ENCODE assay signal across 9 mouse cellular contexts in genomic region chr15:78869775-78870174, GRCm38 (mm10). TPM values are rescaled to one million over a fixed set of nuclear protein-coding genes. Genes with fewer than 3 reads are reported as not detected.
DNase-seq lines count a peak whose midpoint lies in the region; ATAC-seq lines count a peak whose summit lies in the region.
"Had no signal": no experiment of that assay in that cellular context is flagged by ENCODE, and none has a peak within 500 bp of the region (broad histone marks: within the 10 kb centered on the region; RNA-seq: fewer than 3 reads in every experiment).

No protein-coding gene starts in this region.

- H3K36me3 ChIP-seq in forebrain, embryonic 10.5 days (replicated peaks) = no peaks in the 10 kb centered on the region
- H3K36me3 ChIP-seq in forebrain, embryonic 13.5 days (ENCODE audit: poor library complexity, severe bottlenecking) = no peaks in the 10 kb centered on the region
- H3K36me3 ChIP-seq in midbrain, embryonic 11.5 days (ENCODE audit: control insufficient read depth, insufficient read depth, low read length) = no peaks in the 10 kb centered on the region
- H3K36me3 ChIP-seq in midbrain, embryonic 16.5 days (ENCODE audit: control insufficient read depth, insufficient read depth, low read length) = no peaks in the 10 kb centered on the region

- H3K9ac ChIP-seq in forebrain, embryonic 13.5 days = no peak overlapping the region
- H3K9ac ChIP-seq in midbrain, embryonic 11.5 days (ENCODE audit: low read length) = no peak overlapping the region
- H3K9ac ChIP-seq in midbrain, embryonic 16.5 days (ENCODE audit: low read depth, low read length) = no peak overlapping the region

- DNase-seq in forebrain, embryonic 10.5 days (ENCODE audit: extremely low spot score, low spot score) = peak; percentile 36
- DNase-seq in midbrain, embryonic 11.5 days (ENCODE audit: low spot score, missing footprints) = peak; percentile 86
- DNase-seq in c-Kit-positive CD71-positive TER-119-negative erythroid progenitor cells, embryonic 14.5 days (ENCODE audit: low read depth) = peak; percentile 48
- peak; percentile 61 to 66 for DNase-seq in heart, postnatal 36 days
- DNase-seq in ovary, postnatal 14 days (ENCODE audit: low spot score) = no peak

- no peak overlapping the region for H3K4me3 ChIP-seq in forebrain, embryonic 10.5 days
- H3K4me3 ChIP-seq in forebrain, embryonic 13.5 days = no peak overlapping the region
- no peak overlapping the region for H3K4me3 ChIP-seq in midbrain, embryonic 11.5 days (ENCODE audit: low read depth, low read length)
- H3K4me3 ChIP-seq in midbrain, embryonic 16.5 days (ENCODE audit: low read depth, low read length) = no peak overlapping the region

- intact Hi-C loops in heart, postnatal 36 days (cut with DNase I) = loop anchor here (1.0 to 5.0 kb wide), 3 partner anchors 17 to 247 kb away; no protein-coding TSS in a partner anchor

- no peaks in the 10 kb centered on the region for H3K27me3 ChIP-seq in forebrain, embryonic 10.5 days (ENCODE audit: poor library complexity, severe bottlenecking)
- no peaks in the 10 kb centered on the region for H3K27me3 ChIP-seq in forebrain, embryonic 13.5 days
- no peaks in the 10 kb centered on the region for H3K27me3 ChIP-seq in midbrain, embryonic 11.5 days (ENCODE audit: control insufficient read depth, insufficient read depth, low read length)
- H3K27me3 ChIP-seq in midbrain, embryonic 16.5 days (ENCODE audit: control insufficient read depth, insufficient read depth, low read depth, low read length) = no peaks in the 10 kb centered on the region

- 0 out of 2 replicates have a peak overlapping the region, but pooled peaks have one; percentile 53 for H3K27ac ChIP-seq in forebrain, embryonic 10.5 days
- H3K27ac ChIP-seq in forebrain, embryonic 13.5 days = no peak overlapping the region
- H3K27ac ChIP-seq in midbrain, embryonic 11.5 days (ENCODE audit: low read depth, low read length) = no peak overlapping the region
- H3K27ac ChIP-seq in midbrain, embryonic 16.5 days (ENCODE audit: low read length) = no peak overlapping the region

- H3K4me2 ChIP-seq in forebrain, embryonic 13.5 days = no peak overlapping the region
- H3K4me2 ChIP-seq in midbrain, embryonic 11.5 days = no peak overlapping the region
- H3K4me2 ChIP-seq in midbrain, embryonic 16.5 days (ENCODE audit: low read length) = no peak overlapping the region

- H3K9me3 ChIP-seq in forebrain, embryonic 10.5 days = no peaks in the 10 kb centered on the region
- H3K9me3 ChIP-seq in forebrain, embryonic 13.5 days (replicated peaks) = no peaks in the 10 kb centered on the region
- H3K9me3 ChIP-seq in midbrain, embryonic 11.5 days (ENCODE audit: control insufficient read depth, low read length) = no peaks in the 10 kb centered on the region
- H3K9me3 ChIP-seq in midbrain, embryonic 16.5 days (replicated peaks; ENCODE audit: control insufficient read depth, low read length, poor library complexity, severe bottlenecking) = no peaks in the 10 kb centered on the region

- WGBS in forebrain, embryonic 10.5 days = 21% methylated on average over 6 of the region's 6 CpGs
- WGBS in forebrain, embryonic 13.5 days = 26% methylated on average over 6 of the region's 6 CpGs
- WGBS in midbrain, embryonic 11.5 days = 26% methylated on average over 6 of the region's 6 CpGs
- WGBS in midbrain, embryonic 16.5 days = 26% methylated on average over 6 of the region's 6 CpGs

- ATAC-seq in forebrain, embryonic 13.5 days = no peak
- ATAC-seq in midbrain, embryonic 11.5 days (ENCODE audit: low FRiP score) = no peak
- ATAC-seq in midbrain, embryonic 16.5 days = no peak
- peak; percentile 77 for ATAC-seq in megakaryocyte progenitor cell, adult 5-6 weeks (replicated peaks; ENCODE audit: poor library complexity)

- peaks cover 36% of the 10 kb centered on the region for H3K4me1 ChIP-seq in forebrain, embryonic 10.5 days
- H3K4me1 ChIP-seq in forebrain, embryonic 13.5 days = peaks cover 27% of the 10 kb centered on the region
- peaks cover 10% of the 10 kb centered on the region; the same call in 1 of the 2 replicates for H3K4me1 ChIP-seq in midbrain, embryonic 11.5 days (ENCODE audit: control insufficient read depth, insufficient read depth, low read length)
- H3K4me1 ChIP-seq in midbrain, embryonic 16.5 days (ENCODE audit: control insufficient read depth, insufficient read depth, low read length) = no peaks in the 10 kb centered on the region

RNA-seq across cellular contexts. Expression of gene Gga1, which starts 7.2 kb away (rescaled TPM):
- 46.8 and 52.6 TPM in 2 replicates for polyA plus RNA-seq in forebrain, embryonic 10.5 days (2016; fragmentation: Nextera tagmentation; extraction: Ambion mirVana)
- 50.3 and 53.7 TPM in 2 replicates for polyA plus RNA-seq in forebrain, embryonic 13.5 days (2015; fragmentation: Nextera tagmentation; extraction: Ambion mirVana)
- polyA plus RNA-seq in midbrain, embryonic 11.5 days (2014; fragmentation: Nextera tagmentation; extraction: Ambion mirVana) = 20.5 and 25.7 TPM in 2 replicates
- polyA plus RNA-seq in midbrain, embryonic 16.5 days (2015; fragmentation: Nextera tagmentation; extraction: Ambion mirVana) = 46.0 and 46.5 TPM in 2 replicates
- total RNA-seq in heart, postnatal 36 days (2021) = 10 to 100 TPM; 40.3 to 43.2 TPM
- 27.8 and 28.9 TPM in 2 replicates for total RNA-seq in megakaryocyte progenitor cell, adult 5-6 weeks (2015)
- total RNA-seq in megakaryocyte progenitor cell, adult 5-6 weeks (2017) = 15.4 and 20.1 TPM in 2 replicates

RNA-seq across cellular contexts. Expression of gene Lgals2, which starts 14.4 kb away (rescaled TPM):
- polyA plus RNA-seq in forebrain, embryonic 10.5 days (2016; fragmentation: Nextera tagmentation; extraction: Ambion mirVana) = not detected in 2 replicates
- polyA plus RNA-seq in forebrain, embryonic 13.5 days (2015; fragmentation: Nextera tagmentation; extraction: Ambion mirVana) = not detected in 2 replicates
- polyA plus RNA-seq in midbrain, embryonic 11.5 days (2014; fragmentation: Nextera tagmentation; extraction: Ambion mirVana) = not detected in 2 replicates
- not detected in 2 replicates for polyA plus RNA-seq in midbrain, embryonic 16.5 days (2015; fragmentation: Nextera tagmentation; extraction: Ambion mirVana)
- under 1 TPM in 1 of 2 experiments, not detected in 1; 0.56 TPM for total RNA-seq in heart, postnatal 36 days (2021)
- total RNA-seq in megakaryocyte progenitor cell, adult 5-6 weeks (2015) = not detected in 2 replicates
- not detected in 2 replicates for total RNA-seq in megakaryocyte progenitor cell, adult 5-6 weeks (2017)
- polyA plus RNA-seq: neural tube, embryonic 14.5 days had no signal

RNA-seq across cellular contexts. Expression of gene Cdc42ep1, which starts 27.4 kb away (rescaled TPM):
- 12.6 and 12.7 TPM in 2 replicates for polyA plus RNA-seq in forebrain, embryonic 10.5 days (2016; fragmentation: Nextera tagmentation; extraction: Ambion mirVana)
- polyA plus RNA-seq in forebrain, embryonic 13.5 days (2015; fragmentation: Nextera tagmentation; extraction: Ambion mirVana) = 5.0 and 5.5 TPM in 2 replicates
- polyA plus RNA-seq in midbrain, embryonic 11.5 days (2014; fragmentation: Nextera tagmentation; extraction: Ambion mirVana) = 6.4 and 9.0 TPM in 2 replicates
- 11.4 and 13.6 TPM in 2 replicates for polyA plus RNA-seq in midbrain, embryonic 16.5 days (2015; fragmentation: Nextera tagmentation; extraction: Ambion mirVana)
- 10 to 100 TPM; 37.6 to 47.6 TPM for total RNA-seq in heart, postnatal 36 days (2021)
- total RNA-seq in megakaryocyte progenitor cell, adult 5-6 weeks (2015) = not detected in 2 replicates
- total RNA-seq in megakaryocyte progenitor cell, adult 5-6 weeks (2017) = not detected in 2 replicates

RNA-seq across cellular contexts. Expression of gene Gm49510, which starts 29.7 kb away (rescaled TPM):
- polyA plus RNA-seq in forebrain, embryonic 10.5 days (2016; fragmentation: Nextera tagmentation; extraction: Ambion mirVana) = 0.23 and 0.35 TPM in 2 replicates
- polyA plus RNA-seq in forebrain, embryonic 13.5 days (2015; fragmentation: Nextera tagmentation; extraction: Ambion mirVana) = 0.15 and 0.16 TPM in 2 replicates
- polyA plus RNA-seq in midbrain, embryonic 11.5 days (2014; fragmentation: Nextera tagmentation; extraction: Ambion mirVana) = 0.11 TPM in 1 of 2 replicates, not detected in the other
- polyA plus RNA-seq in midbrain, embryonic 16.5 days (2015; fragmentation: Nextera tagmentation; extraction: Ambion mirVana) = not detected in 2 replicates
- total RNA-seq in heart, postnatal 36 days (2021) = not detected
- not detected in 2 replicates for total RNA-seq in megakaryocyte progenitor cell, adult 5-6 weeks (2015)
- total RNA-seq in megakaryocyte progenitor cell, adult 5-6 weeks (2017) = 1.2 and 2.6 TPM in 2 replicates

RNA-seq across cellular contexts. Expression of gene Sh3bp1, which starts 29.8 kb away (rescaled TPM):
- 21.0 and 21.5 TPM in 2 replicates for polyA plus RNA-seq in forebrain, embryonic 10.5 days (2016; fragmentation: Nextera tagmentation; extraction: Ambion mirVana)
- 3.7 and 5.4 TPM in 2 replicates for polyA plus RNA-seq in forebrain, embryonic 13.5 days (2015; fragmentation: Nextera tagmentation; extraction: Ambion mirVana)
- 9.1 and 10.3 TPM in 2 replicates for polyA plus RNA-seq in midbrain, embryonic 11.5 days (2014; fragmentation: Nextera tagmentation; extraction: Ambion mirVana)
- 2.2 and 2.7 TPM in 2 replicates for polyA plus RNA-seq in midbrain, embryonic 16.5 days (2015; fragmentation: Nextera tagmentation; extraction: Ambion mirVana)
- total RNA-seq in heart, postnatal 36 days (2021) = 1 to 10 TPM; 5.8 to 6.5 TPM
- total RNA-seq in megakaryocyte progenitor cell, adult 5-6 weeks (2015) = 42.5 and 55.8 TPM in 2 replicates
- total RNA-seq in megakaryocyte progenitor cell, adult 5-6 weeks (2017) = 18.9 and 22.9 TPM in 2 replicates
